Mouse (Mus musculus) heart, postnatal 4 days (tissue): Measurements from ENCODE around the gene Arhgef7. TPM values are rescaled to one million over a fixed set of nuclear protein-coding genes. Genes with fewer than 3 reads are reported as not detected.
A peak's percentile ranks its signal among the peaks of the same experiment; 100 is the strongest.

ENCODE experiments used
- DNase-seq: peaks from one replicate; pipeline ENCODE4 v3.0.0; 2021
- total RNA-seq, 2 experiments: library from RNA; stranded (reverse); gene quantifications; 2 replicates each; pipeline ENCODE4 v1.2.3; 2021

Arhgef7 gene
- total RNA-seq, 2 experiments from 2014 or later: 209 to 213 TPM

GRCm38 (mm10) chr8:11767213-11767840 lies 39.8 kb downstream of the Arhgef7 start:
- DNase-seq: no peak

GRCm38 (mm10) chr8:11770001-11770400 lies 42.5 kb downstream of the Arhgef7 start:
- no peak for DNase-seq

GRCm38 (mm10) chr8:11770521-11771080 lies 43.1 kb downstream of the Arhgef7 start:
- no peak for DNase-seq

- DNase-seq: no peak
Measured at GRCm38 (mm10) chr8:11771608-11772007, 44.1 kb downstream of the Arhgef7 start.

GRCm38 (mm10) chr8:11774195-11775076 lies 46.9 kb downstream of the Arhgef7 start:
- peak; percentile 45 for DNase-seq

GRCm38 (mm10) chr8:11775889-11776288 lies 48.4 kb downstream of the Arhgef7 start:
- DNase-seq: no peak

- DNase-seq: no peak
Measured at GRCm38 (mm10) chr8:11776451-11777180, 49.1 kb downstream of the Arhgef7 start.

- DNase-seq: peak; percentile 42
Measured at GRCm38 (mm10) chr8:11777201-11777600, 49.7 kb downstream of the Arhgef7 start.

GRCm38 (mm10) chr8:11778646-11779433 lies 51.3 kb downstream of the Arhgef7 start:
- peak; percentile 32 for DNase-seq

- peak; percentile 21 for DNase-seq
Measured at GRCm38 (mm10) chr8:11779844-11780634, 52.5 kb downstream of the Arhgef7 start.

GRCm38 (mm10) chr8:11780641-11781040 lies 53.1 kb downstream of the Arhgef7 start:
- DNase-seq: no peak

- DNase-seq: no peak
Measured at GRCm38 (mm10) chr8:11782607-11783006, 55.1 kb downstream of the Arhgef7 start.

- no peak for DNase-seq
Measured at GRCm38 (mm10) chr8:11783861-11784594, 56.5 kb downstream of the Arhgef7 start.

- DNase-seq: no peak
Measured at GRCm38 (mm10) chr8:11785121-11785520, 57.6 kb downstream of the Arhgef7 start.

- no peak for DNase-seq
Measured at GRCm38 (mm10) chr8:11785539-11786046, 58.1 kb downstream of the Arhgef7 start.

- peak; percentile 75 for DNase-seq
Measured at GRCm38 (mm10) chr8:11788252-11788651, 60.7 kb downstream of the Arhgef7 start.

- DNase-seq: no peak
Measured at GRCm38 (mm10) chr8:11789168-11789567, 61.6 kb downstream of the Arhgef7 start.

GRCm38 (mm10) chr8:11794956-11795355 lies 67.4 kb downstream of the Arhgef7 start:
- DNase-seq: no peak

GRCm38 (mm10) chr8:11797128-11797527 lies 69.6 kb downstream of the Arhgef7 start:
- no peak for DNase-seq
